Mouse (Mus musculus) thymus, adult 2 months (tissue): Measurements from ENCODE around the gene Akt3. TPM values are rescaled to one million over a fixed set of nuclear protein-coding genes. Genes with fewer than 3 reads are reported as not detected.

Experiments
- DNase-seq: peaks from one replicate; pipeline ENCODE4 v3.0.0; 2021
- H3K27ac ChIP-seq: fragments of 200-500 bp; 2 replicates; pipeline ENCODE4 v1.5.1; 2012; ENCODE audit warnings: low read length, control low read depth; ENCODE audit not compliant: control insufficient read depth, insufficient read depth
- H3K27me3 ChIP-seq: fragments of 200-500 bp; 2 replicates; pipeline ENCODE4 v1.6.1; 2012; ENCODE audit warnings: mild to moderate bottlenecking, low read length, moderate library complexity, mixed read lengths; ENCODE audit not compliant: control insufficient read depth, insufficient read depth
- H3K36me3 ChIP-seq: fragments of 200-500 bp; 2 replicates; pipeline ENCODE4 v1.6.1; 2012; ENCODE audit warnings: mild to moderate bottlenecking, low read length, moderate library complexity; ENCODE audit not compliant: control insufficient read depth, insufficient read depth
- H3K4me1 ChIP-seq: fragments of 200-500 bp; replicated peaks from 2 replicates; pipeline ENCODE4 v1.6.1; 2012; ENCODE audit warnings: low read length; ENCODE audit not compliant: control insufficient read depth, insufficient read depth
- H3K4me3 ChIP-seq: fragments of 200-500 bp; 2 replicates; pipeline ENCODE4 v1.5.1; 2012; ENCODE audit warnings: mild to moderate bottlenecking, low read length, control low read depth, moderate library complexity; ENCODE audit not compliant: control insufficient read depth, insufficient read depth
- CTCF ChIP-seq: fragments of 200-500 bp; IDR thresholded peaks from 2 replicates; pipeline ENCODE4 v1.5.1; 2012; ENCODE audit warnings: mild to moderate bottlenecking, control low read depth, low read length, moderate library complexity, borderline replicate concordance; ENCODE audit not compliant: control insufficient read depth, poor library complexity, insufficient read depth; ENCODE audit errors: extremely low read depth
- POLR2A ChIP-seq: fragments of 200-500 bp; IDR thresholded peaks from 2 replicates; pipeline ENCODE4 v1.6.1; 2012; ENCODE audit warnings: mild to moderate bottlenecking, low read length, control low read depth, moderate library complexity; ENCODE audit not compliant: control insufficient read depth, poor library complexity, insufficient read depth; ENCODE audit errors: extremely low read depth
- WGBS: fragments of 180-500 bp; shearing (Covaris S2); methylation state at CpG from one replicate; pipeline ENCODE4 v1.1.7; 2018; 5-methylcytosine and 5-hydroxymethylcytosine counted together
- polyA plus RNA-seq: library from polyadenylated mRNA; depleted of rRNA; stranded (reverse); fragments of >200 nt; gene quantifications from 2 replicates; pipeline ENCODE4 v1.2.3, GENCODE M21; 2012

The Akt3 gene
- polyA plus RNA-seq, 1 experiment, result 6.6 TPM

- Histone ChIP-seq H3K36me3 (no peaks in the 10 kb centered on the region), H3K27me3 (no peaks in the 10 kb centered on the region), H3K27ac (no peak overlapping the region), H3K4me3 (no peak overlapping the region), H3K4me1 (no peaks in the 10 kb centered on the region)
- TF ChIP-seq CTCF (no peak), POLR2A (no peak)
- 94% methylated on average over 8 of the region's 8 CpGs for WGBS
- no peak for DNase-seq
These were observed 131.3 kb downstream of the Akt3 start for GRCm38 (mm10) chr1:177126674-177127073.

GRCm38 (mm10) chr1:177110665-177111271 lies 147.2 kb downstream of the Akt3 start:
- no peak overlapping the region for H3K4me3 ChIP-seq
- H3K4me1 ChIP-seq, result no peaks in the 10 kb centered on the region
- H3K36me3 ChIP-seq, result no peaks in the 10 kb centered on the region
- no peak for DNase-seq
- H3K27ac ChIP-seq, result no peak overlapping the region
- 91% methylated on average over 2 of the region's 2 CpGs for WGBS
- TF ChIP-seq CTCF (no peak), POLR2A (no peak)
- H3K27me3 ChIP-seq, result no peaks in the 10 kb centered on the region

GRCm38 (mm10) chr1:177090465-177090864 lies 167.5 kb downstream of the Akt3 start:
- Histone ChIP-seq H3K4me1 (no peaks in the 10 kb centered on the region), H3K27ac (no peak overlapping the region), H3K4me3 (no peak overlapping the region), H3K36me3 (no peaks in the 10 kb centered on the region), H3K27me3 (no peaks in the 10 kb centered on the region)
- WGBS, result 94% methylated on average over 5 of the region's 5 CpGs
- no peak for DNase-seq
- TF ChIP-seq CTCF, result no peak
- no peak for TF ChIP-seq POLR2A

GRCm38 (mm10) chr1:177089515-177089914 lies 168.5 kb downstream of the Akt3 start:
- Histone ChIP-seq H3K36me3 (no peaks in the 10 kb centered on the region), H3K4me3 (no peak overlapping the region), H3K27me3 (no peaks in the 10 kb centered on the region), H3K27ac (no peak overlapping the region), H3K4me1 (no peaks in the 10 kb centered on the region)
- TF ChIP-seq POLR2A (no peak), CTCF (no peak)
- WGBS, result 39% methylated on average over 3 of the region's 3 CpGs
- DNase-seq, result no peak

GRCm38 (mm10) chr1:177089048-177089447 lies 169.0 kb downstream of the Akt3 start:
- H3K27me3 ChIP-seq, result no peaks in the 10 kb centered on the region
- H3K4me1 ChIP-seq, result no peaks in the 10 kb centered on the region
- DNase-seq, result no peak
- no peak overlapping the region for H3K4me3 ChIP-seq
- no peak overlapping the region for H3K27ac ChIP-seq
- 77% methylated on average over 4 of the region's 4 CpGs for WGBS
- TF ChIP-seq CTCF (no peak), POLR2A (no peak)
- no peaks in the 10 kb centered on the region for H3K36me3 ChIP-seq

GRCm38 (mm10) chr1:177081957-177082645 lies 175.9 kb downstream of the Akt3 start:
- no peaks in the 10 kb centered on the region for H3K4me1 ChIP-seq
- no peak for DNase-seq
- no peaks in the 10 kb centered on the region for H3K36me3 ChIP-seq
- TF ChIP-seq POLR2A, result no peak
- no peak for TF ChIP-seq CTCF
- 97% methylated on average over 1 of the region's 1 CpGs for WGBS
- no peaks in the 10 kb centered on the region for H3K27me3 ChIP-seq
- no peak overlapping the region for H3K27ac ChIP-seq
- no peak overlapping the region for H3K4me3 ChIP-seq
